Mouse (Mus musculus): ENCODE results near the gene Nlrp14.
"Not testable (repeated sequence)": the region's sequence is repeated elsewhere in the genome, so short reads cannot be mapped to it uniquely, and the experiment has no call there.

Gene Nlrp14

DNA sequence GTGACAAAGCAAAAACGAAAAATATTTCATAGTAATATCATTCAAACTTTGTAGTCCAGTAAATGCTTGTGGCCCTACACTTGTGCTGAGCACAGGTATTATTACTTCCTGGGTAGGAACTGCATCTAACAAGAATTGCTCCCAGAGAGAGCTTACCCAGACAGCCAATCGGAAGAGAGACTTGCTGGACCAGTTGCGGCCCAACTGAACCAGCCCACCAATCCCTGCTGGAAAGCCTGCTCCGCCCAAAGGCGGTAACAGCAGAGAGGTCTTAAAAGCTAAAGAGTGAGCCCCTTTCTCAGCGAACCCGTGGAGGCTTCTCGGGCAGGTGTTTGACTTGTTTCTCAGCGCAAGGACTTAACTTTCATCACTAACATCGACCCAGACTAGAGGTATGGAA is at the start of gene Nlrp14:
Gene Nlrp14, plus strand, starts transcription at position 301 of the 400 bp plus-strand sequence.
- DNase-seq (ENCODE audit: low read depth in 1 of 2, low spot score in 2 of 2), result no peak

DNA sequence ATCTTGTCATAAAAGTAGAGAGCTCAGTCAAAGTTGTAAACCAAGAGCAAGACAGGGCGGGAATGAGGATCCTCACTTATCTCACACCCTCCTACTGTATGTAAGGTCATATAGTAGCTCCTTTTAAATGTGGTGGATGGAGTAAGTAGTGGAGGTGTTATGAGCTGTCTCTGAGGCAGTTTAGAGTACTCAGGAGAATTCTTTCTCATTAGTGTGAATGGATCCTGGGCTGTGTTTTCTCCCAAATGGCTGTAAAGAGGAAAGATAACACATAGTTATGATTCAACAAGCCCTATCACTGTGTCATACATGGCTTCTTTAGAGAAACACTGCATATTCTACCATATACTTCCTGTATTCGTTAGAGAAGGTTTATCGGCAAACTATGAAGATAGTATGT is 35.8 kb upstream of the Nlrp14 start, which contains the start of gene Olfr715:
Gene Olfr715, minus strand, starts transcription at position 101 of the 400 bp plus-strand sequence.
- not testable (repeated sequence) for DNase-seq (ENCODE audit: low read depth in 1 of 2, low spot score in 2 of 2)

DNA sequence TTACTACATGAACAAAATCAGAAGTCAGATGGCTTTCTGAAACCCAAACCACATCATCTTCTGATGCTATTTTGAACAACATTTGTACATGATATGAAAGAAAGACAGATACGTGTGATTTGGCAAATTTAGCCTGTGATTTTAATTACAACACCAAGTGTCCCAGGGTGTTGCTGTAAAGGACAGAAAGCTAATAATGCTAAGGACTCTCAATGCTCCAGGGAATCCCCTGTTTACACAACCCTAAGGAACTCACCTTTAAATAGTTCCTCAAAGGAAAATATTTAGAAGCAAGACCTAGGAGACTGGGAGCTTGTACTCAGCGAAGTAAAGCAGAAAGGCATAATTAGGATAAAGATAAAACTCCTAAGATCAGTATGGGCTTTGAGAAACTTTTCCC is 28.8 kb upstream of the Nlrp14 start, which contains the start of gene Olfr716:
Gene Olfr716, plus strand, starts transcription at position 301 of the 400 bp plus-strand sequence.
- not testable (repeated sequence) for DNase-seq (ENCODE audit: low read depth in 1 of 2, low spot score in 2 of 2)

DNA sequence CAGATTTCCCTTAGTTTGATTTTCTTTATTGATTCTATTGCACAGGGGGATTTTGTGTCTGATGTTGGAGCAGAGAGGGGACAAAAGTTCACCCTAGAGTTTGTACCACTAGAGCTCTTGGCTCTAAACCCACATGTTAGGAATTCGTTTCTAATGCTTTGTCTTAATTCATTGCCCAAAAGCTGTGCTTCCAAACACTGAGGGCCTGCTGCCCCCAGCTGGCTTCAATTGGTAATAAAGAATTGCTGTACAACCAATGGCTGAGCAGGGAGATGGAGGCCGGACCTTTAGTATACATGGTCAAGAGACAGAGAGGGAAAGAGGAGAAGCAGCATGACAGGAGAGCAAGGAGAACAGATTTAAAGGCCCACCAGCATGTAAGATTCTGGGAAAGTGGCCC is 13.6 kb downstream of the Nlrp14 start:
- no peak for DNase-seq (ENCODE audit: low read depth in 1 of 2, low spot score in 2 of 2)

DNA sequence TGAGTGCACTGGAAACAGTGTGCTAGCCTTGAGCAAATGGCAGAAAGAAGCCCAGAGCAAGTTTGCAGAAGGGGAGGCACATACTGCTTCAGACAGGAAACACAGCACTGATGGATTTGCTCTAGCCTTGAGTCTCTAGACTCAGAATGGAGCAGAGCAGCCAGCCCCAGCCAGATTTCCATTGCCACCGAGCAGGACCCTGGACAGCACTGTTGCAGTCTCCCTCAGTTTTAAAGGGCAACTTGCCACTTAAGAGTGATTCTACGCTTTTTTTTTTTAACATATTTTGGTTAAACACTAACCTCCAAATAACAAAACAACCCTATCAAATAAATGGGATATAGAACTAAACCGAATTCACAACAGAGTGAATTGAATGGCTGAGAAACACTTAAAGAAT is 35.0 kb downstream of the Nlrp14 start:
- no peak for DNase-seq (ENCODE audit: low read depth in 1 of 2, low spot score in 2 of 2)

DNA sequence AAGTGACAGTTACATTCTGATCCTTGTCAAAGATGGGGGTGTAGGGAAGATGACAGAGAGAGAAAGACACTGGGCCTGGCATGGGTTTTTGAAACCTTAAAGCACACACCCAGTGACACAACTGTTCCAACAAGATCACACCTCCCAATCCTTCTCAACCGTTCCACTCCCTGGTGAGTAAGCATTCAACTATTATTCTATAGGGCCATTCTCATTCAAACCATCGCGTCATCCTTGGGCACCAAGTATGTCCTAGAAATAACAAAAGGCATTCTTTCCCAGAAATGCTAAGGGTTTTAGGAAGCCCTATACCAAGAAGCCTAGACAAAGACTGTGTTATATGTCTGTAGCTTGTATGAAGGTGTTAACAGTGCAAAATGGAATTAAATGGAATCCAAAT is 41.1 kb downstream of the Nlrp14 start:
- DNase-seq (ENCODE audit: low read depth in 1 of 2, low spot score in 2 of 2), result no peak

DNA sequence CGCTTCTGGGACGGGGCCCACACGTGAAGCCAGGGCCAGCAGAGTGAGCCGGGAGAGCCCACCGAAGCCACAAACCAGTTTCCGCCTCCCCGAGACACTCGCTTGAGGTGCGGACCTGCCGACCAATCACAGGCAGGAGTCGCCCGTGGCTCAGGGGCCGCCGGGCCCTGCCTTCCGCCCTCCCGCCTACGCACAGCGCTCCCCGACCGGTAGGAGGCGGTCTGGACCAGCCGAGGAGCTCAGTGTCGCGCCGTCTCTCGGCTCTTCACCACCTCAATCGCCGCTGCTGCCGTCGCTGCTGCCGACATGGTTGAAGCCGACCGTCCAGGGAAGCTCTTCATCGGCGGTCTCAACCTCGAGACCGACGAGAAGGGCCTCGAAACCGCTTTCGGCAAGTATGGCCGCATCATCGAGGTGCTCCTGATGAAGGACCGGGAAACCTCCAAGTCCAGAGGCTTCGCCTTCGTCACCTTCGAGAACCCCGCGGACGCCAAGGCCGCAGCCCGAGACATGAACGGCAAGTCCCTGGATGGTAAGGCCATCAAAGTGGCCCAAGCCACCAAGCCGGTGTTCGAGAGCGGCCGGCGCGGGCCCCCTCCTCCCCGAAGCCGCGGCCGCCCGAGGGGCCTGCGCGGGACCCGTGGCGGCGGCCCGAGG is 42.5 kb downstream of the Nlrp14 start, which contains the start of gene Rbmxl2:
Gene Rbmxl2, plus strand, starts transcription at position 242 of the 657 bp plus-strand sequence.
- no peak for DNase-seq (ENCODE audit: low read depth in 1 of 2, low spot score in 2 of 2)

DNA sequence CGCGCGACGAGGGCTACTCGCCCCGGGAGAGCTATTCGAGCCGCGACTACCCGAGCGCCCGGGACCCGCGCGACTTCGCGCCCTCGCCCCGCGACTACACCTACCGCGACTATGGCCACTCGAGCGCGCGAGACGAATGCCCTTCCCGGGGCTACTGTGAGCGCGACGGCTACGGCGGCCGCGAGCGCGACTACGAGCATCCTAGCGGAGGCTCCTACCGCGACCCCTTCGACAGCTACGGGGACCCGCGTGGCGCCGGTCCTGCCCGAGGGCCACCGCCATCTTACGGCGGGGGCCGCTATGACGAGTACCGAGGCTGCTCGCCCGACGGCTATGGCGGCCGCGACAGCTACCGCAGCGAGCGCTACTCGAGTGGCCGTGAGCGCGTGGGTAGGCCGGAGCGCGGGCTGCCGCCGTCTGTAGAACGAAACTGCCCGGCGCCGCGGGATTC is 43.4 kb downstream of the Nlrp14 start:
- no peak for DNase-seq (ENCODE audit: low read depth in 1 of 2, low spot score in 2 of 2)

DNA sequence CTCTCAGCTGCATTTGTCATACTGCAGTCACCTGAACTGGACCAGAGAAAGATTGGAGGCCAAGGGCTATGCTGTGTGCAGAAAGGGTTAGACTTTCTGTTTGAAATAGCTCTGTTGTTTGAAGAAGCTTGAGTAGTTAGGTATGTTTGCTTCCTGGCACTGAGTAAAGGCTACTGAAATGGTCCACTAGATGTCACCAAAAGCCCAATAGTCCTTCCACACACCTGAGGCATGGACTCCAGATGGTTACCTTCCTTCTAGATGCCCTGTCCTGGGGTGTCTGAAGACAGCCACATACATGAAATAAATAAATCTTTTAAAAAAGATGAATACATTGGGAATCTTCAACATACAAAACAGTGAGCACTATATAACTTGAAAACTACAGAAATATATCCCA is 48.9 kb downstream of the Nlrp14 start:
- DNase-seq (ENCODE audit: low read depth in 1 of 2, low spot score in 2 of 2), result no peak

DNA sequence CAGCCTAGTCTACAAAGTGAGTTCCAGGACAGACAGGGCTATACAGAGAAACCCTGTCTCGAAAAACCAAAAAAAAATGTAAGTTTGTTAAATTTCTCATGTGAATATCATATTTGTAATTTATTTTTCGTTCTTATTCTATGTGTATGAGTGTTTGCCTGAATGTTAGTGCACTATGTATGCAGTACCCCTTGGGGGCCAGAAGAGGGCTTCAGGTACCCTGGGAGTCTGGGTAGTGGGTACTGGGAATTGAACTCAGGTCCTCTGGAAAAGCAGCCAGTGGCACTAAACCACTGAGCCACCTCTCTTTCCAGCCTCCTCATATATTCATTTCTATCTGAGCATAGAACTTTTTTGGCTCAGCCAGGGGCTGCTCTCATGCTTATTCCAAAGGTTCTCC is 50.1 kb downstream of the Nlrp14 start:
- DNase-seq (ENCODE audit: low read depth in 1 of 2, low spot score in 2 of 2), result no peak

DNA sequence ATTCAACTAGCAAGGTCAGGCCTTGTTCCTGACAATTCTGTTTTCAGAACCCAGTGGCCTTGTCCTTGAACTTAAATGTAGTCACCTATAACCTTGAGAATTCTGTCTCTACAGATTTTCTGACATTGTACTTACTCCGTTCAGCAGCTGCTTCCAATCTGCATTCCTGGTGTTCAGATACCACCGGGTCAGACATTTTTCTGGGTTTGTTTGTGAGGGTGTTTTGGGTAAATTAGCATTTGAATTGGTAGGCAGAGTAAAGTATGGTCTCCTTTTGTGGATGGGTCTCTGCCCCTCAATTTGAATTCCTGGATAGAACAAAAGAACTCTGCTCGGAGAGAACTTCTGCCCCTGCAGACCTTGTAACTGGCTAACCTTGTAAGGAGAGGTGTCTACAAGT is 70.1 kb downstream of the Nlrp14 start:
- DNase-seq (ENCODE audit: low read depth in 1 of 2, low spot score in 2 of 2), result no peak

DNA sequence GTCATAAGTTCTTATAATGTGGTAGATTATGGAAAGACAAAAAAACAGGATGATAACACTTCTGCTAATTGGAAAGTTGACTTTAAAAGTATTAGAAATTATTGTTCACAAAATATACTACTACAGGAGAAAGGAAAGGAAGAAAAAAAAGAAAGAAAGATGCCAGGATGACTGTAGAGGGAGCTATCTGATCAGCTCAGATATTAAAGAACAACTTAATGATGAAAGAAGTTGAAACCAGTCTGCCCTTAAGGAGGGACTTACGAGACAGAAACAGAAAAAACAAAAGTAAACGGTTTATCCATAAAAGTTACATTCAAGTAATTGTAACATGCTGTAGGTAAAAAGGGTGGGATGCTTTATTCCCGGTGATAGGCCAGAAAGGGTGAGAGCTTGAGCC is 70.7 kb downstream of the Nlrp14 start:
- DNase-seq (ENCODE audit: low read depth in 1 of 2, low spot score in 2 of 2), result no peak

DNA sequence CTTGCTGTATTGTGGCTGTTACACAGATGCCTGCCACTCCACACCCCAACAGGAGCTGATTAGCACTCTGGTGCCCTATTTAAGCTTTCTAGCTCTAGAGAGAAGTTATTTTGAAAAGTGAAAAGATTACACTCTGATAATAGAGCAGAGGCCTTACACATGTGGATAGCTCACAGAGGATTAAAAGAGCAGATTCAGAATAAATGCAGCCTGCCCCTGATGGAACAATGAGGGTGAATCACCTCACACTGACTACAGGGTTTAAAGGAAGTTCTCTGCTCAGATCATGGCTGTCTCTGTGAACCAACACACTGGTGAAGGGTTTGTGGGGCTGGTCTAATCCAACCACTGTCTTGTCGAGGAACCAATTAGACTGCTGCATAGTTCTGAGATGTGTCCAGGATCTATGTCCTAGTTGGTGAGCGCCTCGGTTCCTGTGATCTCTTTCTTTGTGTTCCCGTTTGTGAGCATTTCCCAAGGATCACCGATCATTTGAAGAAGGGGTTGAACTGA is 74.6 kb downstream of the Nlrp14 start:
- DNase-seq (ENCODE audit: low read depth in 1 of 2, low spot score in 2 of 2), result no peak
